ENCODE assay signal across 8 mouse cellular contexts in the genomic region with DNA sequence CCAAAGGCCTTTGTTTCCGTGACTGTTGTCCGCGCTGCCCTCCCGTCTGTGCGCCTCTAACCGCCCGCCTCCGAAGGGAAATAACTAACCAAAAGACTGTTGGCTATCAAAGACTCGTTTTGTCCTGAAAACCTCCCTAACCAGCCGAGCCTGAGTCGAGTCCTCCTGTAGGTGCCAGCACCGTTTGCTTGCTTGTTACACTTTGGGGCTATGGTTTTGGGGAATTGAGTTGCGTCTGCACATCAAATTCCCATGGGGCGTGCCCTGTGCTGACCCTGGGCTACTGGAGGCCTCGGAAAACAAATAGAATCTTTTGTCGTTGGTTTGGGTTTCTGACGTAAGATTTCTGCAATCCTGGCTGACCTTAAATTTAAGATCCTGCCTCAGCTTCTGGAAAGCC. TPM values are rescaled to one million over a fixed set of nuclear protein-coding genes. Genes with fewer than 3 reads are reported as not detected.
DNase-seq lines count a peak whose midpoint lies in the region; TF ChIP-seq lines count a peak whose summit lies in the region.

No protein-coding gene starts in this region.

- H3K27me3 ChIP-seq in limb, embryonic 10.5 days (ENCODE audit: low read depth, poor library complexity, severe bottlenecking), result peaks cover 5% of the 10 kb centered on the region
- H3K27me3 ChIP-seq in myocyte (ENCODE audit: control insufficient read depth, insufficient read depth, insufficient read length), result no peaks in the 10 kb centered on the region

- H3K27ac ChIP-seq in limb, embryonic 10.5 days, result peak overlapping the region; percentile 97

- H3K4me1 ChIP-seq in limb, embryonic 10.5 days, result peaks cover 39% of the 10 kb centered on the region

- peak overlapping the region; percentile 75 for H3K4me3 ChIP-seq in limb, embryonic 10.5 days
- peak overlapping the region; percentile 81 for H3K4me3 ChIP-seq in myocyte

- TF ChIP-seq POLR2A in myocyte (IDR thresholded peaks at IDR 0.05; ENCODE audit: insufficient read length, low read depth), result no peak

- no peaks in the 10 kb centered on the region for H3K9me3 ChIP-seq in limb, embryonic 10.5 days (replicated peaks)

- DNase-seq in gastrocnemius, adult 18-20 months (ENCODE audit: low spot score), result peak; percentile 51
- no peak for DNase-seq in gastrocnemius, adult 8-10 months (ENCODE audit: low spot score in 2 of 2)
- peak; percentile 76 for DNase-seq in adipocyte (ENCODE audit: low spot score)
- DNase-seq in forelimb bud, embryonic 11.5 days (ENCODE audit: low read depth, low spot score), result peak; percentile 68
- no peak for DNase-seq in limb, embryonic 10.5 days (ENCODE audit: low spot score)
- DNase-seq in natural killer cell, adult 2 months (ENCODE audit: low spot score in 2 of 2), result no peak
- no peak for DNase-seq in thymus, postnatal 4 days

- WGBS in limb, embryonic 10.5 days, result under 1% methylated on average over 17 of the region's 17 CpGs

- peaks cover 32% of the 10 kb centered on the region for H3K36me3 ChIP-seq in limb, embryonic 10.5 days
- H3K36me3 ChIP-seq in myocyte (ENCODE audit: control insufficient read depth, insufficient read depth), result peaks cover 23% of the 10 kb centered on the region

- peak overlapping the region; percentile 86 for H3K4me2 ChIP-seq in myocyte (ENCODE audit: low read depth)

- peak overlapping the region; percentile 18 for H3ac ChIP-seq in myocyte (ENCODE audit: control insufficient read depth, insufficient read length)

- H3K79me2 ChIP-seq in myocyte (ENCODE audit: control insufficient read depth, insufficient read depth), result peaks cover 28% of the 10 kb centered on the region

TF ChIP-seq in myocyte, 11 proteins besides CTCF, POLR2A, EP300 and RAD21:
- TF ChIP-seq SRF (IDR thresholded peaks at IDR 0.05; ENCODE audit: control insufficient read depth, insufficient read length, low read depth) (no peak), E2F4 (IDR thresholded peaks at IDR 0.05; ENCODE audit: insufficient read depth) (no peak), USF1 (IDR thresholded peaks at IDR 0.05; ENCODE audit: low read depth) (no peak), CEBPB (IDR thresholded peaks at IDR 0.05; ENCODE audit: insufficient read depth, poor library complexity, severe bottlenecking) (peak; percentile 98), MAX (IDR thresholded peaks at IDR 0.05; ENCODE audit: low read depth) (no peak), MYOD1 (IDR thresholded peaks at IDR 0.05; ENCODE audit: control insufficient read depth in 1 of 3, insufficient read length in 2 of 3, low read depth in 2 of 3) (no peak), POLR2AphosphoS2 (IDR thresholded peaks at IDR 0.05; ENCODE audit: insufficient read length, low read depth) (peak; percentile 54), TCF12 (IDR thresholded peaks at IDR 0.05; ENCODE audit: insufficient read depth, poor library complexity, severe bottlenecking) (no peak), TCF3 (IDR thresholded peaks at IDR 0.05; ENCODE audit: insufficient read length, low read depth) (no peak), REST (IDR thresholded peaks at IDR 0.05; ENCODE audit: insufficient read depth, insufficient read length) (no peak), MYOG (IDR thresholded peaks at IDR 0.05; ENCODE audit: control insufficient read depth in 1 of 3, insufficient read depth in 1 of 3, insufficient read length in 2 of 3, low read depth in 2 of 3) (no peak)

RNA-seq across cellular contexts. Expression of a gene that starts 0.8 kb away (rescaled TPM):
- total RNA-seq in gastrocnemius, adult 18-20 months (2021), result 100 to 1,000 TPM; 643 to 706 TPM
- total RNA-seq in gastrocnemius, adult 8-10 months (2022), result 100 to 1,000 TPM; 647 to 843 (median 690) TPM
- polyA plus RNA-seq in limb, embryonic 10.5 days (2016; fragmentation: Nextera tagmentation; extraction: Ambion mirVana), result 1,210 and 1,327 TPM in 2 replicates
- 6,110 TPM for polyA plus RNA-seq in myocyte (2012; fragmentation: generic; extraction: Trizol)

RNA-seq across cellular contexts. Expression of a gene that starts 5.1 kb away (rescaled TPM):
- 100 to 1,000 TPM; 490 to 529 TPM for total RNA-seq in gastrocnemius, adult 18-20 months (2021)
- total RNA-seq in gastrocnemius, adult 8-10 months (2022), result 100 to 1,000 TPM; 471 to 554 (median 519) TPM
- 1,846 and 2,302 TPM in 2 replicates for polyA plus RNA-seq in limb, embryonic 10.5 days (2016; fragmentation: Nextera tagmentation; extraction: Ambion mirVana)
- polyA plus RNA-seq in myocyte (2012; fragmentation: generic; extraction: Trizol), result 2,217 TPM

RNA-seq across cellular contexts. Expression of a gene that starts 6.7 kb away (rescaled TPM):
- total RNA-seq in gastrocnemius, adult 18-20 months (2021), result 1 to 10 TPM in 1 of 2 experiments, not detected in 1; 1.2 TPM
- not detected for total RNA-seq in gastrocnemius, adult 8-10 months (2022)
- polyA plus RNA-seq in limb, embryonic 10.5 days (2016; fragmentation: Nextera tagmentation; extraction: Ambion mirVana), result not detected in 2 replicates
- polyA plus RNA-seq in myocyte (2012; fragmentation: generic; extraction: Trizol), result 3.6 TPM

RNA-seq across cellular contexts. Expression of a gene that starts 6.9 kb away (rescaled TPM):
- 1 to 10 TPM; 1.8 to 3.0 TPM for total RNA-seq in gastrocnemius, adult 18-20 months (2021)
- 1 to 10 TPM in 3 of 4 experiments, under 1 TPM in 1; 0.94 to 2.7 (median 2.3) TPM for total RNA-seq in gastrocnemius, adult 8-10 months (2022)
- 1.4 and 1.5 TPM in 2 replicates for polyA plus RNA-seq in limb, embryonic 10.5 days (2016; fragmentation: Nextera tagmentation; extraction: Ambion mirVana)
- 7.2 TPM for polyA plus RNA-seq in myocyte (2012; fragmentation: generic; extraction: Trizol)

RNA-seq across cellular contexts. Expression of a gene that starts 24.8 kb away (rescaled TPM):
- 10 to 100 TPM; 34.2 to 34.5 TPM for total RNA-seq in gastrocnemius, adult 18-20 months (2021)
- total RNA-seq in gastrocnemius, adult 8-10 months (2022), result 10 to 100 TPM; 34.6 to 42.1 (median 38.3) TPM
- polyA plus RNA-seq in limb, embryonic 10.5 days (2016; fragmentation: Nextera tagmentation; extraction: Ambion mirVana), result 105 and 109 TPM in 2 replicates
- 81.9 TPM for polyA plus RNA-seq in myocyte (2012; fragmentation: generic; extraction: Trizol)

Comparison
In these comparisons a context has a peak if more than half of its experiments do, and no peak if none do; other contexts are left out.
1. DNase-seq: peak in gastrocnemius, adult 18-20 months (single experiment), adipocyte (single experiment) and forelimb bud, embryonic 11.5 days (single experiment); none in gastrocnemius, adult 8-10 months (0 of 2), limb, embryonic 10.5 days (single experiment), natural killer cell, adult 2 months (0 of 2) and thymus, postnatal 4 days (single experiment).